Mouse (Mus musculus) erythroid progenitor cell, adult 5-6 weeks (primary cell): ENCODE results near the gene Vmn1r91. TPM values are rescaled to one million over a fixed set of nuclear protein-coding genes. Genes with fewer than 3 reads are reported as not detected.
"Not testable (repeated sequence)": the region's sequence is repeated elsewhere in the genome, so short reads cannot be mapped to it uniquely, and the experiment has no call there.

ENCODE experiments used
- ATAC-seq: replicated peaks from 2 replicates; pipeline ENCODE4 v1.8.0; 2016; ENCODE audit warnings: moderate number of reproducible peaks, mild to moderate bottlenecking, moderate TSS enrichment, inconsistent platforms; ENCODE audit not compliant: poor library complexity, low FRiP score, severe bottlenecking
- total RNA-seq, 2 experiments: library from RNA; stranded (forward) in 1 of 2; stranded (reverse) in 1 of 2; fragments of 150-400 nt in 1 of 2; fragments of 186-747, 209-891 nt in 1 of 2; gene quantifications; 2 replicates each; pipeline versions ENCODE4 v1.2.3 to v1.2.4; 2015 to 2017; ENCODE audit warnings: low replicate concordance in 2 of 2

Vmn1r91 gene
- total RNA-seq (2015; ENCODE audit: low replicate concordance) = not detected in 2 replicates
- total RNA-seq (2017; ENCODE audit: low replicate concordance) = not detected in 2 replicates

DNA sequence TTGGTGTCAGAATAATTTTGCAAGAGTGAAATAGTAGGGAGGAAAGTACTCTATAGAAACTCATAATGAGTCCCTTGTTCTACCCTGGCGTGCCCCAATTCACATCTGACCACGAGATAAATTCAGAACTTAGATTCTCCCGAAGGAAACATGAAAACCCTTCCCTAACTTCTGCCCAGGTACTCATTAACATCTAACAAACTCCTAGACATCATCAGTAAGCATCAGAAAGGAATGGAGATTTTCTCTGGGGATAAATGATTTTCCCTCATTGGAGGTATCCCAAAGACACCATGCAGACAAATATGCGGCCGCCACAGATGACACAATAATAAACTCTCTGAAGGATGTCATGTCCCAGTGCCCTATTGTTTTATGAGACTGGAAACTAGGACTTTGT is at the start of gene Vmn1r91:
Gene Vmn1r91, plus strand, starts transcription at position 301 of the 400 bp plus-strand sequence.
- ATAC-seq = not testable (repeated sequence)

- ATAC-seq = not testable (repeated sequence)
These were observed 35.4 kb upstream of the Vmn1r91 start for GRCm38 (mm10) chr7:20064100-20064499.

- not testable (repeated sequence) for ATAC-seq
These were observed 21.4 kb upstream of the Vmn1r91 start for GRCm38 (mm10) chr7:20078118-20078517.

GRCm38 (mm10) chr7:20122479-20122878 is 23.0 kb downstream of the Vmn1r91 start, which contains the start of gene Gm16442:
Gm16442 (minus strand) TSS chr7:20122579.
- ATAC-seq = not testable (repeated sequence)

DNA sequence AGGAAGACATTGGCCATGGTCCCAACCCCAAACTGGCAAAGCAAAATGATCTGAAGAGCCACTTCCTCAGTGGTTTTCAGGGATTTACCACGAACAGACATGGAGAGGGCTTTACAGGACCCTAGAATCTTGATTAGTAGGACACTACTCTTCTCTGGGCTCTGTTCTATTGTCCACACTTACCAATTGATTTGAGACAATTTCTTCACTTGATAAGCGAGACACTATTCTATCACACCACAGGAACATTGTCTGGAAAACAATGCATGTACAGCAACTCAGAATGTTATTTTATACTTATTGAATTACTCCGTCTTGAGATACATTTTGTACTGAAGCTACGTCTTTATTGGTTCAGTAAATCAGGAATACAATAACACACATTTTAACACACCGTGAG is 39.5 kb downstream of the Vmn1r91 start, which contains the start of gene Vmn1r93:
Gene Vmn1r93, minus strand, starts transcription at position 101 of the 400 bp plus-strand sequence.
- not testable (repeated sequence) for ATAC-seq

Other genes with a start within 250 kb of the Vmn1r91 start
- not detected in 2 replicates for gene Gm19345, start 247.7 kb upstream of the Vmn1r91 start, total RNA-seq (2015; ENCODE audit: low replicate concordance)
- gene Gm19345, start 247.7 kb upstream of the Vmn1r91 start, total RNA-seq (2017; ENCODE audit: low replicate concordance) = not detected in 2 replicates
- gene Ceacam16, start 238.4 kb upstream of the Vmn1r91 start, total RNA-seq (2015; ENCODE audit: low replicate concordance) = not detected in 2 replicates
- gene Ceacam16, start 238.4 kb upstream of the Vmn1r91 start, total RNA-seq (2017; ENCODE audit: low replicate concordance) = not detected in 2 replicates
- not detected in 2 replicates for gene Ceacam19, start 211.7 kb upstream of the Vmn1r91 start, total RNA-seq (2015; ENCODE audit: low replicate concordance)
- not detected in 2 replicates for gene Ceacam19, start 211.7 kb upstream of the Vmn1r91 start, total RNA-seq (2017; ENCODE audit: low replicate concordance)
- gene Pvr, start 178.5 kb upstream of the Vmn1r91 start, total RNA-seq (2015; ENCODE audit: low replicate concordance) = 0.72 TPM in 1 of 2 replicates, not detected in the other
- gene Pvr, start 178.5 kb upstream of the Vmn1r91 start, total RNA-seq (2017; ENCODE audit: low replicate concordance) = 0.13 and 2.0 TPM in 2 replicates
- not detected in 2 replicates for gene Igsf23, start 148.9 kb upstream of the Vmn1r91 start, total RNA-seq (2015; ENCODE audit: low replicate concordance)
- gene Igsf23, start 148.9 kb upstream of the Vmn1r91 start, total RNA-seq (2017; ENCODE audit: low replicate concordance) = 2.4 TPM in 1 of 2 replicates, not detected in the other
- not detected in 2 replicates for gene Ceacam20, start 134.3 kb upstream of the Vmn1r91 start, total RNA-seq (2015; ENCODE audit: low replicate concordance)
- not detected in 2 replicates for gene Ceacam20, start 134.3 kb upstream of the Vmn1r91 start, total RNA-seq (2017; ENCODE audit: low replicate concordance)
- not detected in 2 replicates for gene Nlrp9b, start 108.2 kb upstream of the Vmn1r91 start, total RNA-seq (2015; ENCODE audit: low replicate concordance)
- gene Nlrp9b, start 108.2 kb upstream of the Vmn1r91 start, total RNA-seq (2017; ENCODE audit: low replicate concordance) = not detected in 2 replicates
- gene Gm16442, start 22.9 kb downstream of the Vmn1r91 start, total RNA-seq (2015; ENCODE audit: low replicate concordance) = not detected in 2 replicates
- not detected in 2 replicates for gene Gm16442, start 22.9 kb downstream of the Vmn1r91 start, total RNA-seq (2017; ENCODE audit: low replicate concordance)
- not detected in 2 replicates for gene Vmn1r93, start 39.4 kb downstream of the Vmn1r91 start, total RNA-seq (2015; ENCODE audit: low replicate concordance)
- gene Vmn1r93, start 39.4 kb downstream of the Vmn1r91 start, total RNA-seq (2017; ENCODE audit: low replicate concordance) = not detected in 2 replicates
- gene Vmn1r94, start 68.7 kb downstream of the Vmn1r91 start, total RNA-seq (2015; ENCODE audit: low replicate concordance) = not detected in 2 replicates
- not detected in 2 replicates for gene Vmn1r94, start 68.7 kb downstream of the Vmn1r91 start, total RNA-seq (2017; ENCODE audit: low replicate concordance)
- gene Vmn1r95, start 94.0 kb downstream of the Vmn1r91 start, total RNA-seq (2015; ENCODE audit: low replicate concordance) = not detected in 2 replicates
- gene Vmn1r95, start 94.0 kb downstream of the Vmn1r91 start, total RNA-seq (2017; ENCODE audit: low replicate concordance) = not detected in 2 replicates
- gene Gm6164, start 105.9 kb downstream of the Vmn1r91 start, total RNA-seq (2015; ENCODE audit: low replicate concordance) = not detected in 2 replicates
- not detected in 2 replicates for gene Gm6164, start 105.9 kb downstream of the Vmn1r91 start, total RNA-seq (2017; ENCODE audit: low replicate concordance)
- not detected in 2 replicates for gene Gm4498, start 134.1 kb downstream of the Vmn1r91 start, total RNA-seq (2015; ENCODE audit: low replicate concordance)
- not detected in 2 replicates for gene Gm4498, start 134.1 kb downstream of the Vmn1r91 start, total RNA-seq (2017; ENCODE audit: low replicate concordance)
- gene Gm5890, start 163.2 kb downstream of the Vmn1r91 start, total RNA-seq (2015; ENCODE audit: low replicate concordance) = not detected in 2 replicates
- not detected in 2 replicates for gene Gm5890, start 163.2 kb downstream of the Vmn1r91 start, total RNA-seq (2017; ENCODE audit: low replicate concordance)
- gene Gm4133, start 234.4 kb downstream of the Vmn1r91 start, total RNA-seq (2015; ENCODE audit: low replicate concordance) = not detected in 2 replicates
- not detected in 2 replicates for gene Gm4133, start 234.4 kb downstream of the Vmn1r91 start, total RNA-seq (2017; ENCODE audit: low replicate concordance)